Mouse (Mus musculus): ENCODE results near the gene Olfr267. TPM values are rescaled to one million over a fixed set of nuclear protein-coding genes. Genes with fewer than 3 reads are reported as not detected.

Gene Olfr267
- polyA plus RNA-seq, 1 experiment from 2014 or later, result 0.12 TPM

Other genes with a start within 250 kb of the Olfr267 start
- 30.0 and 37.4 TPM in 2 replicates for gene Lpar1, start 233.8 kb downstream of the Olfr267 start, polyA plus RNA-seq (2014; fragmentation: Nextera tagmentation; extraction: Ambion mirVana)
- gene Ecpas, start 125.0 kb upstream of the Olfr267 start, polyA plus RNA-seq (2014; fragmentation: Nextera tagmentation; extraction: Ambion mirVana), result 25.0 and 51.2 TPM in 2 replicates
- gene Zkscan16, start 155.9 kb upstream of the Olfr267 start, polyA plus RNA-seq (2014; fragmentation: Nextera tagmentation; extraction: Ambion mirVana), result 0.54 and 1.2 TPM in 2 replicates
- gene Ptgr1, start 199.4 kb upstream of the Olfr267 start, polyA plus RNA-seq (2014; fragmentation: Nextera tagmentation; extraction: Ambion mirVana), result 25.3 and 29.2 TPM in 2 replicates
- gene Dnajc25, start 207.3 kb upstream of the Olfr267 start, polyA plus RNA-seq (2014; fragmentation: Nextera tagmentation; extraction: Ambion mirVana), result 12.5 and 14.0 TPM in 2 replicates
- gene Gm20503, start 215.5 kb upstream of the Olfr267 start, polyA plus RNA-seq (2014; fragmentation: Nextera tagmentation; extraction: Ambion mirVana), result 10.8 and 14.6 TPM in 2 replicates
- 113 and 148 TPM in 2 replicates for gene Gng10, start 247.4 kb upstream of the Olfr267 start, polyA plus RNA-seq (2014; fragmentation: Nextera tagmentation; extraction: Ambion mirVana)